Mouse (Mus musculus) forebrain, embryonic 14.5 days (tissue): ENCODE data around the gene Smap1. TPM values are rescaled to one million over a fixed set of nuclear protein-coding genes. Genes with fewer than 3 reads are reported as not detected.
"Not testable (repeated sequence)": the region's sequence is repeated elsewhere in the genome, so short reads cannot be mapped to it uniquely, and the experiment has no call there.

Experiments
- ATAC-seq: fragments of 200-750 bp; cut with Nextera tagmentation; 2 replicates; pipeline ENCODE4 v1.8.0; 2017; ENCODE audit warnings: mild to moderate bottlenecking, moderate library complexity
- DNase-seq: peaks from one replicate; pipeline ENCODE4 v3.0.0-alpha.2; 2015; ENCODE audit warnings: low spot score
- H3K27ac ChIP-seq: fragments of 300-500 bp; sonication (generic); 2 replicates; pipeline ENCODE4 v1.5.1; 2014; ENCODE audit warnings: low read depth, mild to moderate bottlenecking, control low read depth, low read length, moderate library complexity
- H3K27me3 ChIP-seq: fragments of 300-500 bp; sonication (generic); replicated peaks from 2 replicates; pipeline ENCODE4 v1.6.1; 2014; ENCODE audit warnings: low read length, control low read depth, mixed read lengths; ENCODE audit not compliant: control insufficient read depth, insufficient read depth
- H3K36me3 ChIP-seq: fragments of 300-500 bp; sonication (generic); 2 replicates; pipeline ENCODE4 v1.6.1; 2014; ENCODE audit warnings: low read length, control low read depth; ENCODE audit not compliant: control insufficient read depth, insufficient read depth
- H3K4me1 ChIP-seq: fragments of 300-500 bp; sonication (generic); 2 replicates; pipeline ENCODE4 v1.6.1; 2014; ENCODE audit warnings: antibody characterized with exemption, low read length, control low read depth; ENCODE audit not compliant: control insufficient read depth, insufficient read depth
- H3K4me2 ChIP-seq: fragments of 300-500 bp; sonication (generic); 2 replicates; pipeline ENCODE4 v1.6.1; 2014; ENCODE audit warnings: mild to moderate bottlenecking, control low read depth, low read length
- H3K4me3 ChIP-seq: fragments of 300-500 bp; sonication (generic); 2 replicates; pipeline ENCODE4 v1.5.1; 2014; ENCODE audit warnings: low read depth, low read length, control low read depth
- H3K9ac ChIP-seq: fragments of 300-500 bp; sonication (generic); 2 replicates; pipeline ENCODE4 v1.6.1; 2014; ENCODE audit warnings: mild to moderate bottlenecking, low read length, control low read depth, moderate library complexity
- H3K9me3 ChIP-seq: fragments of 300-500 bp; sonication (generic); replicated peaks from 2 replicates; pipeline ENCODE4 v1.6.1; 2016; ENCODE audit warnings: low read length, control low read depth, mixed read lengths; ENCODE audit not compliant: control insufficient read depth
- WGBS: fragments of 180-500 bp; shearing (Covaris S2); extraction: QIAGEN DNeasy Blood & Tissue Kit; methylation state at CpG from one replicate; pipeline ENCODE4 v1.1.7; 2014; 5-methylcytosine and 5-hydroxymethylcytosine counted together
- polyA plus RNA-seq: library from polyadenylated mRNA; unstranded; fragments of >200 nt; fragmentation: Nextera tagmentation; extraction: Ambion mirVana; gene quantifications from 2 replicates; pipeline ENCODE4 v1.2.1, GENCODE M21; 2014

Gene Smap1
- 46.1 and 53.7 TPM in 2 replicates for polyA plus RNA-seq

- peaks cover 11% of the 10 kb centered on the region for H3K4me1 ChIP-seq
- H3K9me3 ChIP-seq, result no peaks in the 10 kb centered on the region
- H3K4me3 ChIP-seq, result peak within 1 kb of the TSS; percentile 90
- H3K9ac ChIP-seq, result peak within 1 kb of the TSS; percentile 91
- H3K27me3 ChIP-seq, result no peaks in the 10 kb centered on the region
- DNase-seq (peak; percentile 95), ATAC-seq (peak; percentile 96)
- H3K4me2 ChIP-seq, result peak within 1 kb of the TSS; percentile 64
- H3K36me3 ChIP-seq, result no peaks in the 10 kb centered on the region
- H3K27ac ChIP-seq, result peak within 1 kb of the TSS; percentile 90
- under 1% methylated on average over 69 of the region's 113 CpGs for WGBS
Measured at GRCm38 (mm10) chr1:23921711-23922529, at the start of gene Smap1. Gene Smap1, minus strand, starts transcription at chr1:23922317.

- H3K27ac ChIP-seq, DNase-seq, H3K4me2 ChIP-seq, H3K9ac ChIP-seq, H3K4me3 ChIP-seq, H3K4me1 ChIP-seq, H3K36me3 ChIP-seq, ATAC-seq, H3K27me3 ChIP-seq, H3K9me3 ChIP-seq: not testable (repeated sequence)
- 86% methylated on average over 3 of the region's 4 CpGs for WGBS
Measured at GRCm38 (mm10) chr1:23971159-23971558, 49.0 kb upstream of the Smap1 start.

DNA sequence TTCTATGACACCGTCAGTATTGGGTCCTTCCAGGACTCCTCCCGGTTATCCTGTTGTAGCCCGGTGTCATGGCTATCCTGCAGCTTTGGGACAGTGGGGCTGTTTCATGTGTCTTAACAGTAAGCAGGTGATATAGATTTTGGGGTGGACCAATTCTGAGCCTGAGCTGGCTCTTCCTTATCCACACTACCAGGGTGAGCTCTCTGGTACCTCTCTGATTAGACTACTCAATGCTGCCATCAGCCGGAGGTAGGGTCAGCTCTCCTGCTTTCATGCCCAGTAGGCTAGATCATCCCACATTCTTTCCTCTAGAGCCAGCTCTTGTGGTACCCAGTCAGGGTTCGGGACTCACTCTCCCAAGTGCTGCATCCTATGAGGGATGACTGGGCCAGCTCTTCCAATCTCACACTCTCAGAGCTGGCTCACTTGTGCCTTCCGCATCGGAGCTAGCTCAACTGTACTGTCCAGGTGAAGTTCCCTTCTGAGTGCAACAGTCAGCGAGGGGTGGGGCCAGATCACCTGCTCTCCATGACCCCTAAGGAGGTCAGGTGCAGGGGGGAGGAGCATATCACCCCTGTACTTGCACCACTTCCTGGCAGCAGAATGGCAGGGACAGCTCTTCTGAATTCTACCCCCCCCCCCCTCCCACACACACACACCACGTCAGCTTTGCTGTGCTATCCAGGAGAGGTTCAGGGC, 46.1 kb upstream of the Smap1 start:
- 88% methylated on average over 9 of the region's 9 CpGs for WGBS
- Histone ChIP-seq H3K4me1 (no peaks in the 10 kb centered on the region), H3K4me2 (no peak overlapping the region), H3K9me3 (no peaks in the 10 kb centered on the region), H3K27me3 (no peaks in the 10 kb centered on the region), H3K36me3 (no peaks in the 10 kb centered on the region), H3K9ac (no peak overlapping the region), H3K27ac (no peak overlapping the region), H3K4me3 (no peak overlapping the region)
- ATAC-seq, result no peak
- DNase-seq, result no peak

GRCm38 (mm10) chr1:23966226-23966625, 44.1 kb upstream of the Smap1 start:
- no peaks in the 10 kb centered on the region for H3K27me3 ChIP-seq
- no peaks in the 10 kb centered on the region for H3K36me3 ChIP-seq
- H3K4me2 ChIP-seq, result no peak overlapping the region
- no peak overlapping the region for H3K9ac ChIP-seq
- WGBS, result 91% methylated on average over 1 of the region's 1 CpGs
- H3K4me3 ChIP-seq, result no peak overlapping the region
- H3K9me3 ChIP-seq, result no peaks in the 10 kb centered on the region
- H3K4me1 ChIP-seq, result no peaks in the 10 kb centered on the region
- DNase-seq, result no peak
- ATAC-seq, result no peak
- no peak overlapping the region for H3K27ac ChIP-seq

DNA sequence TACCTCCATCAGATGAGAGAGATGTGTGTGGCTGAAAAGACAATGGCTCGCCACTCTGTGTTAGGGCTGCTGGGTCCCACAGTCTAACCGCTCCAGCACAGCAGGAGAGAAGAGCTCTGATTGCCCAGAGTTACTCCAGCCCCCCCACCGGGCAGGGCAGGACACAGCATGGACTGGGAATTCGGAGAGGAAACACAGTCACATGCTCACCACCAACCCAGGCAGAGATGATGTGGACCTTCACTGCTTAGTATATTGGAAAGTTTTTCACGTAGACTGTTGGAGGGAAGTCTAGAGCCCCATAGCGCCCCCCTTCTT, 37.3 kb upstream of the Smap1 start:
- ATAC-seq, result no peak
- H3K4me3 ChIP-seq, result no peak overlapping the region
- DNase-seq, result no peak

GRCm38 (mm10) chr1:23958668-23959414, 36.7 kb upstream of the Smap1 start:
- ATAC-seq, result peak; percentile 52; the same call in 1 of the 2 replicates
- no peaks in the 10 kb centered on the region for H3K27me3 ChIP-seq
- DNase-seq, result no peak
- no peaks in the 10 kb centered on the region for H3K4me1 ChIP-seq
- no peak overlapping the region for H3K9ac ChIP-seq
- WGBS, result 13% methylated on average over 13 of the region's 13 CpGs
- no peaks in the 10 kb centered on the region for H3K9me3 ChIP-seq
- no peaks in the 10 kb centered on the region for H3K36me3 ChIP-seq
- H3K27ac ChIP-seq, result no peak overlapping the region
- H3K4me3 ChIP-seq, result no peak overlapping the region
- H3K4me2 ChIP-seq, result peak overlapping the region; percentile 6

More for the DNA sequence above, 37.3 kb upstream of the Smap1 start:
- H3K4me2 ChIP-seq, result peak overlapping the region; percentile 6
- H3K9ac ChIP-seq, result no peak overlapping the region
- no peak overlapping the region for H3K27ac ChIP-seq
- no peaks in the 10 kb centered on the region for H3K9me3 ChIP-seq
- no peaks in the 10 kb centered on the region for H3K4me1 ChIP-seq
- H3K27me3 ChIP-seq, result no peaks in the 10 kb centered on the region
- no peaks in the 10 kb centered on the region for H3K36me3 ChIP-seq
- WGBS, result 14% methylated on average over 6 of the region's 6 CpGs

DNA sequence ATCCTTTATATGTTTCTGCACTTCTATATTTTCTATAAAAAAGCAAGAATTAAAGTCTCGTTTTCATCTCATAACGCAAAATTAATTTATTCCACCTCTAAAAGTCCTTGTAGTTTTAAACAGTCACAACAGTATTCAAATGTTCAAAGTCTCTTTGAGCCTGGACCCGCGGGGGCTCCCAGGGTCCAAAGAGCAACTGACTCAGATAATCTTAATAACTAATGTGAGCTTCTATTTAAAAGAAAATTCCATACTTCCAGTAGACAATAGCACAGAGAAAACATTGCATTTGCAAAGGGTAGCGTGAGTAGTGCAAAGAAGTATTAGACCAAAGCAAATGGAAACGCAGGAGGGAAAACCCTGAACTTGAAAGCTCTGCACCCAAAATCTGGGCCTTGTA, 36.0 kb upstream of the Smap1 start:
- H3K4me2 ChIP-seq, result no peak overlapping the region
- WGBS, result 88% methylated on average over 6 of the region's 6 CpGs
- ATAC-seq (no peak), DNase-seq (no peak)
- no peak overlapping the region for H3K4me3 ChIP-seq
- no peak overlapping the region for H3K27ac ChIP-seq
- H3K4me1 ChIP-seq, result no peaks in the 10 kb centered on the region
- H3K9me3 ChIP-seq, result no peaks in the 10 kb centered on the region
- no peaks in the 10 kb centered on the region for H3K27me3 ChIP-seq
- H3K36me3 ChIP-seq, result no peaks in the 10 kb centered on the region
- H3K9ac ChIP-seq, result no peak overlapping the region

GRCm38 (mm10) chr1:23955539-23955938, 33.4 kb upstream of the Smap1 start:
- Histone ChIP-seq H3K9ac (no peak overlapping the region), H3K4me2 (no peak overlapping the region), H3K36me3 (no peaks in the 10 kb centered on the region), H3K4me3 (no peak overlapping the region), H3K9me3 (no peaks in the 10 kb centered on the region), H3K4me1 (no peaks in the 10 kb centered on the region), H3K27me3 (no peaks in the 10 kb centered on the region), H3K27ac (no peak overlapping the region)
- DNase-seq (no peak), ATAC-seq (no peak)
- WGBS, result 93% methylated on average over 4 of the region's 4 CpGs
